Mouse (Mus musculus) C2C12 (cell line): ENCODE data around the gene 1700030K09Rik.

Experiments
- CEBPB ChIP-seq: IDR thresholded peaks from one replicate; pipeline ENCODE4 v1.6.1; 2011; ENCODE audit warnings: low read depth, mild to moderate bottlenecking, control low read depth, moderate library complexity
- CTCF ChIP-seq: IDR thresholded peaks from one replicate; pipeline ENCODE4 v1.5.1; 2011; ENCODE audit not compliant: control insufficient read depth, insufficient read depth, insufficient read length
- FOSL1 ChIP-seq: IDR thresholded peaks from one replicate; pipeline ENCODE4 v1.8.0; 2011; ENCODE audit warnings: mild to moderate bottlenecking, low read length; ENCODE audit not compliant: poor library complexity, insufficient read depth, severe bottlenecking
- MAX ChIP-seq: IDR thresholded peaks from one replicate; pipeline ENCODE4 v1.6.1; 2011; ENCODE audit warnings: mild to moderate bottlenecking, control low read depth
- MYOD1 ChIP-seq: IDR thresholded peaks from one replicate; pipeline ENCODE4 v1.6.1; 2011; ENCODE audit warnings: low read depth; ENCODE audit not compliant: control insufficient read depth, insufficient read length
- MYOG ChIP-seq: IDR thresholded peaks from one replicate; pipeline ENCODE4 v1.6.1; 2011; ENCODE audit not compliant: control insufficient read depth, insufficient read length; ENCODE audit errors: extremely low read depth
- USF1 ChIP-seq: IDR thresholded peaks from one replicate; pipeline ENCODE4 v1.6.1; 2011; ENCODE audit warnings: low read depth, mild to moderate bottlenecking, control low read depth, moderate library complexity

DNA sequence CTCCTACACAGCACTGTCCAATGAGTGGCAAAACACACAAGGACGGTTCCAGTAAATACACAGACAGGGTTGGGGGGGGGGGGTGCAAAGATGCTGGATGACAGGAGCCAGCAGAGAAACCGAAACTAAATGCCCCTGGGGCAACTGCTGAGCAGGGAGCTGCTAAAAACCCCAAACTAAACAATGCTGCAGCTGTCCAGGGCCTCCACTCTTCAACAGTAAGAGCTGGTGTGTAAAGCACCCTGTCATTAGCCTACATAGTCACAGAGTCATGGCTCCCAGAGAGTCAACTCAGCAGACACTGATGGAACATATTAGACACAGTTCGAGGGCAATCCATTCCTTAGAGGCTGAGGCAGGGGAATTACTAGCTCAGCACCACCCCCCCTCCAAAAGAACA lies 34.2 kb upstream of the 1700030K09Rik start:
- TF ChIP-seq CTCF (no peak), MAX (no peak), CEBPB (no peak), USF1 (no peak), MYOG (no peak), MYOD1 (no peak), FOSL1 (no peak)
